ENCODE assay signal across 9 mouse cellular contexts in the genomic region with DNA sequence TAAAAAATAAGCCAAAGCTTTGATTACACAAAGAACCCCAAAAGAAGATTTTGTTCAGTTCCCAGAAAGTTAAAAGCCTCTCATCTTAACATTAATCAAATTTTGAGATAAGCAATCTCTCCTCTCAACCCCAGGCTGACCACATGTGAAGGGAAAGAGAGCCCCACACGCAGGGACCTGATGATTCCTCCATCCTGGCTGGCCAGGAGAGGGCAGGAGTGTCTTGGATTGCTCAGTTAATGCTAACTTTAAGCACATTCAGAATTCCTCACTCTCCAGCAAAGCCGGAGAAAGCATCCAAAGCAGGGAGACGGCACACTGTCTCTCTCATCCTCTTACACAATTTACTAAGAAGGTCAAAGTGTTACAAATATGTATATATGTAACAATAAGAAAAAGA. TPM values are rescaled to one million over a fixed set of nuclear protein-coding genes. Genes with fewer than 3 reads are reported as not detected.
DNase-seq lines count a peak whose midpoint lies in the region; ATAC-seq and TF ChIP-seq lines count a peak whose summit lies in the region.
"Had no signal": no experiment of that assay in that cellular context is flagged by ENCODE, and none has a peak within 500 bp of the region (broad histone marks: within the 10 kb centered on the region; RNA-seq: fewer than 3 reads in every experiment).

No protein-coding gene starts in this region.

- peak; percentile 75 for TF ChIP-seq CTCF in heart, postnatal 0 days (IDR thresholded peaks at IDR 0.05; ENCODE audit: low read depth)

- intact Hi-C loops in left cerebral cortex, postnatal 10 days (cut with DNase I) = loop anchor here (10.0 kb wide), 1 partner anchor 53 kb away; no protein-coding TSS in a partner anchor

- no peak overlapping the region for H3K4me2 ChIP-seq in heart, postnatal 0 days (ENCODE audit: low read depth, low read length)
- H3K4me2 ChIP-seq: neural tube, embryonic 13.5 days had no signal

- H3K4me1 ChIP-seq in heart, postnatal 0 days (ENCODE audit: control insufficient read depth, insufficient read depth) = no peaks in the 10 kb centered on the region
- H3K4me1 ChIP-seq in embryonic facial prominence, embryonic 10.5 days = no peaks in the 10 kb centered on the region
- H3K4me1 ChIP-seq: neural tube, embryonic 13.5 days had no signal

- DNase-seq in heart, postnatal 0 days (ENCODE audit: low spot score) = peak; percentile 41
- DNase-seq in heart, adult 9 months (ENCODE audit: low spot score in 2 of 2) = no peak
- peak; percentile 46 for DNase-seq in 416B (ENCODE audit: low read depth)
- DNase-seq in adipocyte (ENCODE audit: low spot score) = peak; percentile 50
- peak; percentile 59 for DNase-seq in embryonic facial prominence, embryonic 10.5 days (ENCODE audit: low spot score)
- DNase-seq in left cerebral cortex, postnatal 10 days (ENCODE audit: extremely low spot score in 1 of 2, low spot score in 2 of 2) = peak; percentile 1 to 45
- peak; percentile 36 for DNase-seq in right cerebral cortex, postnatal 14 days

- TF ChIP-seq EP300 in heart, postnatal 0 days (IDR thresholded peaks at IDR 0.05; ENCODE audit: low read depth) = no peak

- H3K27ac ChIP-seq in heart, postnatal 0 days (ENCODE audit: low read depth) = no peak overlapping the region
- no peak overlapping the region for H3K27ac ChIP-seq in embryonic facial prominence, embryonic 10.5 days (replicated peaks)
- H3K27ac ChIP-seq: neural tube, embryonic 13.5 days had no signal

- ATAC-seq in heart, postnatal 0 days (ENCODE audit: insufficient read depth, low read depth) = no peak
- ATAC-seq in monocyte, adult 5-6 weeks (replicated peaks; ENCODE audit: insufficient number of reproducible peaks, low FRiP score, low TSS enrichment, poor library complexity, severe bottlenecking) = no peak

- H3K4me3 ChIP-seq in heart, postnatal 0 days (ENCODE audit: low read depth, low read length) = no peak overlapping the region
- no peak overlapping the region for H3K4me3 ChIP-seq in embryonic facial prominence, embryonic 10.5 days
- H3K4me3 ChIP-seq: neural tube, embryonic 13.5 days had no signal

- 1% methylated on average over 3 of the region's 3 CpGs for WGBS in heart, postnatal 0 days
- WGBS in embryonic facial prominence, embryonic 10.5 days = 11% methylated on average over 3 of the region's 3 CpGs

- no peaks in the 10 kb centered on the region for H3K36me3 ChIP-seq in heart, postnatal 0 days (replicated peaks; ENCODE audit: control insufficient read depth, insufficient read depth, low read length)
- no peaks in the 10 kb centered on the region for H3K36me3 ChIP-seq in embryonic facial prominence, embryonic 10.5 days (replicated peaks)
- H3K36me3 ChIP-seq: neural tube, embryonic 13.5 days had no signal

- H3K9ac ChIP-seq in heart, postnatal 0 days (replicated peaks; ENCODE audit: low read depth, low read length) = no peak overlapping the region
- H3K9ac ChIP-seq: neural tube, embryonic 13.5 days had no signal

- no peaks in the 10 kb centered on the region for H3K9me3 ChIP-seq in heart, postnatal 0 days (replicated peaks; ENCODE audit: control insufficient read depth, low read length)
- no peaks in the 10 kb centered on the region for H3K9me3 ChIP-seq in embryonic facial prominence, embryonic 10.5 days
- H3K9me3 ChIP-seq: neural tube, embryonic 13.5 days had no signal

- H3K27me3 ChIP-seq in heart, postnatal 0 days (ENCODE audit: control insufficient read depth, insufficient read depth, low read length) = no peaks in the 10 kb centered on the region
- no peaks in the 10 kb centered on the region for H3K27me3 ChIP-seq in embryonic facial prominence, embryonic 10.5 days (replicated peaks; ENCODE audit: low read depth, poor library complexity, severe bottlenecking)
- H3K27me3 ChIP-seq: neural tube, embryonic 13.5 days had no signal

RNA-seq across cellular contexts. Expression of a gene that starts 26.7 kb away (rescaled TPM):
- total RNA-seq in heart, postnatal 0 days (2014; rRNA removed; ENCODE audit: low replicate concordance) = not detected in 2 replicates
- polyA plus RNA-seq in heart, postnatal 0 days (2015; fragmentation: Nextera tagmentation; extraction: Ambion mirVana) = not detected in 2 replicates
- polyA plus RNA-seq in embryonic facial prominence, embryonic 10.5 days (2016; fragmentation: Nextera tagmentation; extraction: Ambion mirVana) = not detected in 2 replicates
- total RNA-seq in left cerebral cortex, postnatal 10 days (2021) = under 1 TPM in 1 of 2 experiments, not detected in 1; 0.15 TPM
- 0.86 TPM in 1 of 3 replicates, not detected in the others for total RNA-seq in monocyte, adult 5-6 weeks (2017)
- polyA plus RNA-seq: neural tube, embryonic 13.5 days had no signal

RNA-seq across cellular contexts. Expression of a gene that starts 52.2 kb away (rescaled TPM):
- 7.6 and 15.9 TPM in 2 replicates for total RNA-seq in heart, postnatal 0 days (2014; rRNA removed; ENCODE audit: low replicate concordance)
- polyA plus RNA-seq in heart, postnatal 0 days (2015; fragmentation: Nextera tagmentation; extraction: Ambion mirVana) = 6.6 and 9.2 TPM in 2 replicates
- 33.1 and 36.3 TPM in 2 replicates for polyA plus RNA-seq in embryonic facial prominence, embryonic 10.5 days (2016; fragmentation: Nextera tagmentation; extraction: Ambion mirVana)
- 10 to 100 TPM; 36.4 to 39.2 TPM for total RNA-seq in left cerebral cortex, postnatal 10 days (2021)
- 2.9 to 11.2 TPM (median 7.5 TPM) in 3 replicates for total RNA-seq in monocyte, adult 5-6 weeks (2017)

Comparison
In these comparisons a context has a peak if more than half of its experiments do, and no peak if none do; other contexts are left out.
1. DNase-seq: peak in heart, postnatal 0 days (single experiment), 416B (single experiment), adipocyte (single experiment), embryonic facial prominence, embryonic 10.5 days (single experiment), left cerebral cortex, postnatal 10 days (2 of 2) and right cerebral cortex, postnatal 14 days (single experiment); none in heart, adult 9 months (0 of 2).